In the genomic region with DNA sequence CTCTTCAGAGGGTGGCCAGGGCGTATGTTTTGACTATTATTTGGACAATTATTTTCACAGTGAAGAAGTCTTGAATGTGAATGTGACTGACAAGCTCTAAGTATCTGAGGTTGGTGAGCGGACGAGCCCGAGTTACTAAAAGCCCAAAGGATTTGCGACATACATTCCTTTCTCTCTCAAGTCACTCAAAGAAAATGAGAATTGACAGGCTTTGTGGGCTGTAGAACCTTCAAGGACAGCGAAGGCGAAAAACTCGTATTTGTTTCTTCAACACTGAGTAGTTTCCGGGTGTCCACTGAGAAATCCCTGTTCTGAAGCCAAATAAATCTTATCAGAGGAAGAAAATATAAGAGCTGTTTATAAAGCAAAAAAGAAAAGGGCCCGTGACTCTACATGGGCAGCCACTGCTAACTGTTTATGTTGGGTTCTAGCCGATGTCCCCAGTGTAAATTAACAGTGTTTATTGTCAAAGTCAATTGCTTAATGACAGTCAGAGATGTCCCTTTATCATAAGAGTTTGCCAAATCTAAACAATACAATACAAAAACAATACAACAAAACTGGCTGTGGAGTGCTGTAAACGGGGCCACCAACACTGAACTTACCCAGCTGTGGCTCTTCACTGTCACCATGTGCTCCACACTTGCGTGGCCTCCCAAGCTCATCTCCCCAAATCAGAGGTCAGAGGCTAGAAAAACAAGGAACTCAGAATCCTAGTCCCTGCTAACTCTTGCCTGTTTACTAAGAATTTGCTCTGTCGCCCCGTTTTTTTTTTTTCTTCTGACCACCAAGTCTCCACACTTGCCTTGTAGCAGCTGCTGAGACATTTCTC, we compare ENCODE assay signal across 18 mouse cellular contexts.
A peak's percentile ranks its signal among the peaks of the same experiment; 100 is the strongest.
DNase-seq lines count a peak whose midpoint lies in the region; ATAC-seq and TF ChIP-seq lines count a peak whose summit lies in the region.
"Had no signal": no experiment of that assay in that cellular context is flagged by ENCODE, and none has a peak within 500 bp of the region (broad histone marks: within the 10 kb centered on the region; RNA-seq: fewer than 3 reads in every experiment).

No protein-coding gene starts in this region.

- 57% methylated on average over 15 of the region's 15 CpGs for WGBS in embryonic facial prominence, embryonic 11.5 days
- 53% methylated on average over 15 of the region's 15 CpGs for WGBS in embryonic facial prominence, embryonic 10.5 days
- 37% methylated on average over 15 of the region's 15 CpGs for whole genome bisulfite sequencing in kidney, embryonic 15.5 days
- WGBS in embryonic facial prominence, embryonic 14.5 days = 47% methylated on average over 15 of the region's 15 CpGs

- intact Hi-C loops in left cerebral cortex, adult 2 months (cut with DNase I) = no loop called here

- TF ChIP-seq CTCF in left cerebral cortex, adult 2 months (IDR thresholded peaks at IDR 0.05) = no peak

- H3K9me3 ChIP-seq in embryonic facial prominence, embryonic 11.5 days (replicated peaks; ENCODE audit: control insufficient read depth, low read length) = no peaks in the 10 kb centered on the region
- H3K9me3 ChIP-seq in embryonic facial prominence, embryonic 10.5 days = no peaks in the 10 kb centered on the region
- H3K9me3 ChIP-seq in kidney, embryonic 15.5 days (replicated peaks) = no peaks in the 10 kb centered on the region
- no peaks in the 10 kb centered on the region for H3K9me3 ChIP-seq in embryonic facial prominence, embryonic 14.5 days (ENCODE audit: control insufficient read depth, low read length)
- H3K9me3 ChIP-seq: embryonic facial prominence, embryonic 13.5 days; hindbrain, embryonic 12.5 days; limb, embryonic 15.5 days; midbrain, embryonic 15.5 days; neural tube, embryonic 12.5 days had no signal

- peak; percentile 2 for DNase-seq in embryonic facial prominence, embryonic 11.5 days (ENCODE audit: low spot score)
- no peak for DNase-seq in embryonic facial prominence, embryonic 10.5 days (ENCODE audit: low spot score)
- DNase-seq in kidney, adult 9 months = no peak
- peak; percentile 26 for DNase-seq in embryonic facial prominence, embryonic 14.5 days (ENCODE audit: low spot score)
- peak; percentile 57 for DNase-seq in lung, postnatal 10 days
- DNase-seq in left cerebral cortex, adult 2 months (ENCODE audit: extremely low spot score in 1 of 2, low spot score in 2 of 2) = no peak
- DNase-seq in cerebellum, adult 11-12 months = no peak
- DNase-seq: adrenal gland, postnatal 25 days; cerebellum, postnatal 10 days; gastrocnemius, postnatal 25 days had no signal

- H3K4me1 ChIP-seq in embryonic facial prominence, embryonic 11.5 days (ENCODE audit: control insufficient read depth, insufficient read depth, low read length) = no peaks in the 10 kb centered on the region
- H3K4me1 ChIP-seq in embryonic facial prominence, embryonic 10.5 days = peaks cover 3% of the 10 kb centered on the region; the same call in 1 of the 2 replicates
- peaks cover 8% of the 10 kb centered on the region for H3K4me1 ChIP-seq in kidney, embryonic 15.5 days
- no peaks in the 10 kb centered on the region for H3K4me1 ChIP-seq in embryonic facial prominence, embryonic 14.5 days (ENCODE audit: control insufficient read depth, insufficient read depth, low read length)
- H3K4me1 ChIP-seq: embryonic facial prominence, embryonic 13.5 days; hindbrain, embryonic 12.5 days; limb, embryonic 15.5 days; midbrain, embryonic 15.5 days; neural tube, embryonic 12.5 days had no signal

- ATAC-seq in embryonic facial prominence, embryonic 11.5 days (replicated peaks; ENCODE audit: insufficient number of reproducible peaks, low FRiP score, low TSS enrichment, low read depth) = no peak
- peak; percentile 80; the same call in 1 of the 2 replicates for ATAC-seq in kidney, embryonic 15.5 days (replicated peaks; ENCODE audit: low FRiP score)
- ATAC-seq in embryonic facial prominence, embryonic 14.5 days (ENCODE audit: low read depth) = no peak
- ATAC-seq: activated CD4-positive, CD25-positive, alpha-beta regulatory T cell, adult 4 months; midbrain, embryonic 15.5 days had no signal

- no peaks in the 10 kb centered on the region for H3K36me3 ChIP-seq in embryonic facial prominence, embryonic 11.5 days (replicated peaks; ENCODE audit: control insufficient read depth, insufficient read depth, low read depth, low read length)
- H3K36me3 ChIP-seq in embryonic facial prominence, embryonic 10.5 days (replicated peaks) = no peaks in the 10 kb centered on the region
- H3K36me3 ChIP-seq in kidney, embryonic 15.5 days = no peaks in the 10 kb centered on the region
- H3K36me3 ChIP-seq in embryonic facial prominence, embryonic 14.5 days (ENCODE audit: control insufficient read depth, insufficient read depth, low read length) = no peaks in the 10 kb centered on the region
- H3K36me3 ChIP-seq: embryonic facial prominence, embryonic 13.5 days; hindbrain, embryonic 12.5 days; limb, embryonic 15.5 days; midbrain, embryonic 15.5 days; neural tube, embryonic 12.5 days had no signal

- no peak overlapping the region for H3K9ac ChIP-seq in embryonic facial prominence, embryonic 11.5 days (replicated peaks; ENCODE audit: low read length)
- H3K9ac ChIP-seq in kidney, embryonic 15.5 days = no peak overlapping the region
- no peak overlapping the region for H3K9ac ChIP-seq in embryonic facial prominence, embryonic 14.5 days (ENCODE audit: low read depth, low read length)
- H3K9ac ChIP-seq: embryonic facial prominence, embryonic 13.5 days; hindbrain, embryonic 12.5 days; limb, embryonic 15.5 days; midbrain, embryonic 15.5 days; neural tube, embryonic 12.5 days had no signal

- H3K4me3 ChIP-seq in embryonic facial prominence, embryonic 11.5 days (ENCODE audit: low read depth, low read length) = no peak overlapping the region
- H3K4me3 ChIP-seq in embryonic facial prominence, embryonic 10.5 days = no peak overlapping the region
- no peak overlapping the region for H3K4me3 ChIP-seq in kidney, embryonic 15.5 days (replicated peaks)
- no peak overlapping the region for H3K4me3 ChIP-seq in embryonic facial prominence, embryonic 14.5 days (ENCODE audit: low read depth, low read length)
- no peak overlapping the region for H3K4me3 ChIP-seq in left cerebral cortex, adult 2 months
- H3K4me3 ChIP-seq: embryonic facial prominence, embryonic 13.5 days; hindbrain, embryonic 12.5 days; limb, embryonic 15.5 days; midbrain, embryonic 15.5 days; neural tube, embryonic 12.5 days had no signal

- no peak overlapping the region for H3K4me2 ChIP-seq in embryonic facial prominence, embryonic 11.5 days (ENCODE audit: low read depth, low read length)
- 0 out of 2 replicates have a peak overlapping the region, but pooled peaks have one; percentile 9 for H3K4me2 ChIP-seq in kidney, embryonic 15.5 days
- no peak overlapping the region for H3K4me2 ChIP-seq in embryonic facial prominence, embryonic 14.5 days (ENCODE audit: low read depth, low read length)
- H3K4me2 ChIP-seq: embryonic facial prominence, embryonic 13.5 days; hindbrain, embryonic 12.5 days; limb, embryonic 15.5 days; midbrain, embryonic 15.5 days; neural tube, embryonic 12.5 days had no signal

- no peak overlapping the region for H3K27ac ChIP-seq in embryonic facial prominence, embryonic 11.5 days (replicated peaks; ENCODE audit: low read depth, low read length)
- H3K27ac ChIP-seq in embryonic facial prominence, embryonic 10.5 days (replicated peaks) = no peak overlapping the region
- H3K27ac ChIP-seq in kidney, embryonic 15.5 days = no peak overlapping the region
- no peak overlapping the region for H3K27ac ChIP-seq in embryonic facial prominence, embryonic 14.5 days (replicated peaks; ENCODE audit: low read depth, low read length)
- H3K27ac ChIP-seq in left cerebral cortex, adult 2 months = no peak overlapping the region
- H3K27ac ChIP-seq: embryonic facial prominence, embryonic 13.5 days; hindbrain, embryonic 12.5 days; limb, embryonic 15.5 days; macrophage; midbrain, embryonic 15.5 days; neural tube, embryonic 12.5 days had no signal

- no peaks in the 10 kb centered on the region for H3K27me3 ChIP-seq in embryonic facial prominence, embryonic 11.5 days (ENCODE audit: control insufficient read depth, insufficient read depth, low read length)
- H3K27me3 ChIP-seq in embryonic facial prominence, embryonic 10.5 days (replicated peaks; ENCODE audit: low read depth, poor library complexity, severe bottlenecking) = no peaks in the 10 kb centered on the region
- no peaks in the 10 kb centered on the region for H3K27me3 ChIP-seq in kidney, embryonic 15.5 days
- no peaks in the 10 kb centered on the region for H3K27me3 ChIP-seq in embryonic facial prominence, embryonic 14.5 days (replicated peaks; ENCODE audit: control insufficient read depth, insufficient read depth, low read length)
- H3K27me3 ChIP-seq: embryonic facial prominence, embryonic 13.5 days; hindbrain, embryonic 12.5 days; limb, embryonic 15.5 days; midbrain, embryonic 15.5 days; neural tube, embryonic 12.5 days had no signal

Comparison
In these comparisons a context has a peak if more than half of its experiments do, and no peak if none do; other contexts are left out.
1. DNase-seq: peak in embryonic facial prominence, embryonic 11.5 days (single experiment), embryonic facial prominence, embryonic 14.5 days (single experiment) and lung, postnatal 10 days (single experiment); none in embryonic facial prominence, embryonic 10.5 days (single experiment), kidney, adult 9 months (single experiment), left cerebral cortex, adult 2 months (0 of 2) and cerebellum, adult 11-12 months (single experiment).